ENCODE assay signal across 9 mouse cellular contexts in genomic region chr5:137776408-137776918, GRCm38 (mm10). TPM values are rescaled to one million over a fixed set of nuclear protein-coding genes. Genes with fewer than 3 reads are reported as not detected.
DNase-seq lines count a peak whose midpoint lies in the region; ATAC-seq and TF ChIP-seq lines count a peak whose summit lies in the region.
"Had no signal": no experiment of that assay in that cellular context is flagged by ENCODE, and none has a peak within 500 bp of the region (broad histone marks: within the 10 kb centered on the region; RNA-seq: fewer than 3 reads in every experiment).

No protein-coding gene starts in this region.

- no peak for ATAC-seq in forebrain, embryonic 14.5 days
- ATAC-seq in heart, postnatal 0 days (ENCODE audit: insufficient read depth, low read depth) = peak; percentile 42
- ATAC-seq in liver, embryonic 14.5 days (ENCODE audit: insufficient read depth) = peak; percentile 6; the same call in 1 of the 2 replicates

- no peak overlapping the region for H3K4me3 ChIP-seq in forebrain, embryonic 14.5 days (ENCODE audit: low read depth, low read length)
- H3K4me3 ChIP-seq in forebrain, embryonic 10.5 days = no peak overlapping the region
- H3K4me3 ChIP-seq in E14TG2a.4 (replicated peaks; ENCODE audit: low read length) = peak overlapping the region; percentile 61
- H3K4me3 ChIP-seq in heart, postnatal 0 days (ENCODE audit: low read depth, low read length) = no peak overlapping the region
- H3K4me3 ChIP-seq in liver, embryonic 14.5 days (ENCODE audit: insufficient read depth in 1 of 2, low read depth in 2 of 2, low read length in 2 of 2) = no peak overlapping the region
- no peak overlapping the region for H3K4me3 ChIP-seq in cerebellum, adult 2 months (replicated peaks; ENCODE audit: insufficient read depth, low read depth, low read length)

- no peak for TF ChIP-seq CTCF in E14TG2a.4 (conservative IDR thresholded peaks at IDR 0.05; ENCODE audit: low read length)
- TF ChIP-seq CTCF in heart, postnatal 0 days (IDR thresholded peaks at IDR 0.05; ENCODE audit: low read depth) = no peak
- no peak for TF ChIP-seq CTCF in liver, embryonic 14.5 days (IDR thresholded peaks at IDR 0.05; ENCODE audit: low read depth)
- no peak for TF ChIP-seq CTCF in cerebellum, adult 2 months (IDR thresholded peaks at IDR 0.05; ENCODE audit: borderline replicate concordance, insufficient read depth, low read depth, low read length)

- no peak for TF ChIP-seq POLR2A in cerebellum, adult 2 months (IDR thresholded peaks at IDR 0.05; ENCODE audit: borderline replicate concordance, insufficient read depth, low read length)

- H3K4me2 ChIP-seq in forebrain, embryonic 14.5 days (ENCODE audit: low read length) = no peak overlapping the region
- no peak overlapping the region for H3K4me2 ChIP-seq in heart, postnatal 0 days (ENCODE audit: low read depth, low read length)
- peak overlapping the region; percentile 20; the same call in 1 of the 2 replicates for H3K4me2 ChIP-seq in liver, embryonic 14.5 days (ENCODE audit: low read depth)

- peak; percentile 44 for DNase-seq in forebrain, embryonic 14.5 days (ENCODE audit: low spot score)
- no peak for DNase-seq in forebrain, embryonic 10.5 days (ENCODE audit: extremely low spot score, low spot score)
- no peak for DNase-seq in heart, postnatal 0 days (ENCODE audit: low spot score)
- DNase-seq in liver, embryonic 14.5 days (ENCODE audit: low read depth in 3 of 3, low spot score in 3 of 3) = no peak
- DNase-seq in right cerebral cortex, postnatal 14 days = no peak
- DNase-seq in urinary bladder, adult 2 months (ENCODE audit: low spot score) = no peak
- no peak for DNase-seq in cerebellum, adult 2 months

- TF ChIP-seq EP300 in heart, postnatal 0 days (IDR thresholded peaks at IDR 0.05; ENCODE audit: low read depth) = no peak
- TF ChIP-seq EP300 in liver, embryonic 14.5 days (IDR thresholded peaks at IDR 0.05; ENCODE audit: low read depth) = no peak

- H3K9ac ChIP-seq in forebrain, embryonic 14.5 days (ENCODE audit: low read length) = no peak overlapping the region
- no peak overlapping the region for H3K9ac ChIP-seq in heart, postnatal 0 days (replicated peaks; ENCODE audit: low read depth, low read length)
- H3K9ac ChIP-seq in liver, embryonic 14.5 days (replicated peaks) = 0 out of 2 replicates have a peak overlapping the region, but pooled peaks have one; percentile 43

- 39% methylated on average over 5 of the region's 5 CpGs for WGBS in forebrain, embryonic 14.5 days
- WGBS in forebrain, embryonic 10.5 days = 57% methylated on average over 5 of the region's 5 CpGs
- 19% methylated on average over 5 of the region's 5 CpGs for WGBS in heart, postnatal 0 days
- 13% methylated on average over 5 of the region's 5 CpGs for WGBS in liver, embryonic 14.5 days (ENCODE audit: insufficient replicate concordance)
- WGBS in cerebellum, adult 2 months = 35% methylated on average over 5 of the region's 5 CpGs

- H3K36me3 ChIP-seq in forebrain, embryonic 14.5 days (ENCODE audit: control insufficient read depth, insufficient read depth, low read length) = peaks cover 15% of the 10 kb centered on the region
- H3K36me3 ChIP-seq in forebrain, embryonic 10.5 days (replicated peaks) = peaks cover 15% of the 10 kb centered on the region
- peaks cover 19% of the 10 kb centered on the region for H3K36me3 ChIP-seq in E14TG2a.4 (ENCODE audit: insufficient read depth, low read length)
- H3K36me3 ChIP-seq in heart, postnatal 0 days (replicated peaks; ENCODE audit: control insufficient read depth, insufficient read depth, low read length) = peaks cover 12% of the 10 kb centered on the region
- H3K36me3 ChIP-seq in liver, embryonic 14.5 days (replicated peaks; ENCODE audit: control insufficient read depth, insufficient read depth, low read depth) = peaks cover 14% of the 10 kb centered on the region

- H3K27me3 ChIP-seq in forebrain, embryonic 14.5 days (replicated peaks; ENCODE audit: control insufficient read depth, insufficient read depth, low read length) = no peaks in the 10 kb centered on the region
- no peaks in the 10 kb centered on the region for H3K27me3 ChIP-seq in forebrain, embryonic 10.5 days (ENCODE audit: poor library complexity, severe bottlenecking)
- H3K27me3 ChIP-seq in E14TG2a.4 (ENCODE audit: insufficient read depth, low read length) = no peaks in the 10 kb centered on the region
- no peaks in the 10 kb centered on the region for H3K27me3 ChIP-seq in heart, postnatal 0 days (ENCODE audit: control insufficient read depth, insufficient read depth, low read length)
- H3K27me3 ChIP-seq in liver, embryonic 14.5 days (ENCODE audit: control insufficient read depth, insufficient read depth, low read length) = no peaks in the 10 kb centered on the region
- no peaks in the 10 kb centered on the region for H3K27me3 ChIP-seq in cerebellum, adult 2 months (ENCODE audit: control insufficient read depth, insufficient read depth, low read length)

- H3K4me1 ChIP-seq in forebrain, embryonic 14.5 days (ENCODE audit: control insufficient read depth, insufficient read depth, low read length) = peaks cover 19% of the 10 kb centered on the region
- H3K4me1 ChIP-seq in forebrain, embryonic 10.5 days = peaks cover 25% of the 10 kb centered on the region
- H3K4me1 ChIP-seq in E14TG2a.4 (replicated peaks; ENCODE audit: low read depth, low read length) = peaks cover 69% of the 10 kb centered on the region
- peaks cover 18% of the 10 kb centered on the region for H3K4me1 ChIP-seq in heart, postnatal 0 days (ENCODE audit: control insufficient read depth, insufficient read depth)
- peaks cover 19 to 33% of the 10 kb centered on the region in 2 experiments for H3K4me1 ChIP-seq in liver, embryonic 14.5 days (replicated peaks; ENCODE audit: control insufficient read depth in 2 of 2, insufficient read depth in 2 of 2, low read length in 1 of 2)
- H3K4me1 ChIP-seq in cerebellum, adult 2 months (ENCODE audit: control insufficient read depth, insufficient read depth, low read length) = no peaks in the 10 kb centered on the region

- H3K27ac ChIP-seq in forebrain, embryonic 14.5 days (ENCODE audit: low read depth, low read length) = no peak overlapping the region
- no peak overlapping the region for H3K27ac ChIP-seq in forebrain, embryonic 10.5 days
- peak overlapping the region; percentile 49; the same call in 1 of the 2 replicates for H3K27ac ChIP-seq in heart, postnatal 0 days (ENCODE audit: low read depth)
- no peak overlapping the region; the same call in 1 of the 2 replicates for H3K27ac ChIP-seq in liver, embryonic 14.5 days
- no peak overlapping the region for H3K27ac ChIP-seq in cerebellum, adult 2 months (ENCODE audit: insufficient read depth, low read length)
- H3K27ac ChIP-seq: macrophage had no signal

- no peaks in the 10 kb centered on the region for H3K9me3 ChIP-seq in forebrain, embryonic 14.5 days (replicated peaks; ENCODE audit: control insufficient read depth, low read length)
- no peaks in the 10 kb centered on the region for H3K9me3 ChIP-seq in forebrain, embryonic 10.5 days
- H3K9me3 ChIP-seq in E14TG2a.4 (ENCODE audit: low read length) = no peaks in the 10 kb centered on the region
- no peaks in the 10 kb centered on the region for H3K9me3 ChIP-seq in heart, postnatal 0 days (replicated peaks; ENCODE audit: control insufficient read depth, low read length)
- no peaks in the 10 kb centered on the region for H3K9me3 ChIP-seq in liver, embryonic 14.5 days (ENCODE audit: control insufficient read depth, low read length)

RNA-seq across cellular contexts. Expression of gene Ppp1r35, which starts 2.2 kb away (rescaled TPM):
- polyA plus RNA-seq in forebrain, embryonic 14.5 days (2014; fragmentation: Nextera tagmentation; extraction: Ambion mirVana) = 55.1 and 60.0 TPM in 2 replicates
- polyA plus RNA-seq in forebrain, embryonic 10.5 days (2016; fragmentation: Nextera tagmentation; extraction: Ambion mirVana) = 47.5 and 49.2 TPM in 2 replicates
- 24.0 and 24.5 TPM in 2 replicates for total RNA-seq in heart, postnatal 0 days (2014; rRNA removed; ENCODE audit: low replicate concordance)
- polyA plus RNA-seq in heart, postnatal 0 days (2015; fragmentation: Nextera tagmentation; extraction: Ambion mirVana) = 10.4 and 15.4 TPM in 2 replicates
- 22.8 and 23.1 TPM in 2 replicates for polyA plus RNA-seq in liver, embryonic 14.5 days (2012; rRNA removed)
- polyA plus RNA-seq in liver, embryonic 14.5 days (2014; fragmentation: Nextera tagmentation; extraction: Ambion mirVana) = 25.5 and 27.0 TPM in 2 replicates
- 20.1 and 26.6 TPM in 2 replicates for polyA plus RNA-seq in urinary bladder, adult 2 months (2012; rRNA removed)
- 47.0 and 48.2 TPM in 2 replicates for polyA plus RNA-seq in cerebellum, adult 2 months (2012; rRNA removed)

RNA-seq across cellular contexts. Expression of gene Mepce, which starts 11.0 kb away (rescaled TPM):
- polyA plus RNA-seq in forebrain, embryonic 14.5 days (2014; fragmentation: Nextera tagmentation; extraction: Ambion mirVana) = 13.1 and 13.2 TPM in 2 replicates
- polyA plus RNA-seq in forebrain, embryonic 10.5 days (2016; fragmentation: Nextera tagmentation; extraction: Ambion mirVana) = 10.0 and 11.5 TPM in 2 replicates
- 18.0 and 19.6 TPM in 2 replicates for total RNA-seq in heart, postnatal 0 days (2014; rRNA removed; ENCODE audit: low replicate concordance)
- 5.0 and 5.4 TPM in 2 replicates for polyA plus RNA-seq in heart, postnatal 0 days (2015; fragmentation: Nextera tagmentation; extraction: Ambion mirVana)
- 12.2 and 13.3 TPM in 2 replicates for polyA plus RNA-seq in liver, embryonic 14.5 days (2012; rRNA removed)
- polyA plus RNA-seq in liver, embryonic 14.5 days (2014; fragmentation: Nextera tagmentation; extraction: Ambion mirVana) = 5.1 and 6.4 TPM in 2 replicates
- polyA plus RNA-seq in urinary bladder, adult 2 months (2012; rRNA removed) = 33.9 and 39.3 TPM in 2 replicates
- 38.9 and 41.9 TPM in 2 replicates for polyA plus RNA-seq in cerebellum, adult 2 months (2012; rRNA removed)

RNA-seq across cellular contexts. Expression of gene Zcwpw1, which starts 11.1 kb away (rescaled TPM):
- polyA plus RNA-seq in forebrain, embryonic 14.5 days (2014; fragmentation: Nextera tagmentation; extraction: Ambion mirVana) = 7.3 and 7.7 TPM in 2 replicates
- polyA plus RNA-seq in forebrain, embryonic 10.5 days (2016; fragmentation: Nextera tagmentation; extraction: Ambion mirVana) = 12.9 and 14.8 TPM in 2 replicates
- total RNA-seq in heart, postnatal 0 days (2014; rRNA removed; ENCODE audit: low replicate concordance) = 1.4 and 8.7 TPM in 2 replicates
- 2.2 and 3.6 TPM in 2 replicates for polyA plus RNA-seq in heart, postnatal 0 days (2015; fragmentation: Nextera tagmentation; extraction: Ambion mirVana)
- polyA plus RNA-seq in liver, embryonic 14.5 days (2012; rRNA removed) = 2.2 and 3.1 TPM in 2 replicates
- polyA plus RNA-seq in liver, embryonic 14.5 days (2014; fragmentation: Nextera tagmentation; extraction: Ambion mirVana) = 2.1 and 2.4 TPM in 2 replicates
- polyA plus RNA-seq in urinary bladder, adult 2 months (2012; rRNA removed) = 3.3 and 5.0 TPM in 2 replicates
- polyA plus RNA-seq in cerebellum, adult 2 months (2012; rRNA removed) = 11.2 and 12.4 TPM in 2 replicates

RNA-seq across cellular contexts. Expression of gene Tsc22d4, which starts 30.9 kb away (rescaled TPM):
- polyA plus RNA-seq in forebrain, embryonic 14.5 days (2014; fragmentation: Nextera tagmentation; extraction: Ambion mirVana) = 52.3 and 62.1 TPM in 2 replicates
- polyA plus RNA-seq in forebrain, embryonic 10.5 days (2016; fragmentation: Nextera tagmentation; extraction: Ambion mirVana) = 71.0 and 72.0 TPM in 2 replicates
- total RNA-seq in heart, postnatal 0 days (2014; rRNA removed; ENCODE audit: low replicate concordance) = 167 and 192 TPM in 2 replicates
- 221 and 232 TPM in 2 replicates for polyA plus RNA-seq in heart, postnatal 0 days (2015; fragmentation: Nextera tagmentation; extraction: Ambion mirVana)
- 23.0 and 26.8 TPM in 2 replicates for polyA plus RNA-seq in liver, embryonic 14.5 days (2012; rRNA removed)
- 49.7 and 62.2 TPM in 2 replicates for polyA plus RNA-seq in liver, embryonic 14.5 days (2014; fragmentation: Nextera tagmentation; extraction: Ambion mirVana)
- 68.8 and 109 TPM in 2 replicates for polyA plus RNA-seq in urinary bladder, adult 2 months (2012; rRNA removed)
- 465 and 497 TPM in 2 replicates for polyA plus RNA-seq in cerebellum, adult 2 months (2012; rRNA removed)

RNA-seq across cellular contexts. Expression of gene Nyap1, which starts 35.1 kb away (rescaled TPM):
- polyA plus RNA-seq in forebrain, embryonic 14.5 days (2014; fragmentation: Nextera tagmentation; extraction: Ambion mirVana) = 13.8 and 14.5 TPM in 2 replicates
- polyA plus RNA-seq in forebrain, embryonic 10.5 days (2016; fragmentation: Nextera tagmentation; extraction: Ambion mirVana) = 2.9 and 5.1 TPM in 2 replicates
- total RNA-seq in heart, postnatal 0 days (2014; rRNA removed; ENCODE audit: low replicate concordance) = 1.3 and 5.8 TPM in 2 replicates
- polyA plus RNA-seq in heart, postnatal 0 days (2015; fragmentation: Nextera tagmentation; extraction: Ambion mirVana) = 0.56 and 0.65 TPM in 2 replicates
- 0.96 and 1.2 TPM in 2 replicates for polyA plus RNA-seq in liver, embryonic 14.5 days (2012; rRNA removed)
- polyA plus RNA-seq in liver, embryonic 14.5 days (2014; fragmentation: Nextera tagmentation; extraction: Ambion mirVana) = 0.03 and 0.05 TPM in 2 replicates
- 6.7 and 7.6 TPM in 2 replicates for polyA plus RNA-seq in urinary bladder, adult 2 months (2012; rRNA removed)
- 59.1 and 60.7 TPM in 2 replicates for polyA plus RNA-seq in cerebellum, adult 2 months (2012; rRNA removed)
